Mouse (Mus musculus): ENCODE measurements around the gene Prss54.
A peak's percentile ranks its signal among the peaks of the same experiment; 100 is the strongest.

Gene Prss54

DNA sequence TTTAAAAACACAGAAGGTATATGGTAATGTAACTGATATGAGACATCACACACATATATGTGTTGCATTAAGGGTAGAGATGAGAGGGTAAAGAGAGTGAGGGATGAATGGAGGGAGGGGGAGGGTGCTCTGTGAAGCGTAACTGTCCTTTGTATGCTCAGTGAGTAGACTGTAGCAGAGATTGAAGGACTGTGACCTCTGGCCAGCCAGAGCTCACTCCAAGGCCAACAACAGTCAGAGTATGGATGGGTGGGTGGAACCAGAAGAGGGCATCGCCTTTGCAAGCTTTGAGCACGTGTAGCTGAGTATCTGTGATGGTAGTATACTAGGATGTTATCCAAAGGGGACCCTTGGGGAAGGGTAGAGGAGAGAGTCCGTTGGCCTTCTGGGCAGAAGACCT, 24.6 kb downstream of the Prss54 start:
- no peak for DNase-seq (ENCODE audit: low spot score in 2 of 2)

DNA sequence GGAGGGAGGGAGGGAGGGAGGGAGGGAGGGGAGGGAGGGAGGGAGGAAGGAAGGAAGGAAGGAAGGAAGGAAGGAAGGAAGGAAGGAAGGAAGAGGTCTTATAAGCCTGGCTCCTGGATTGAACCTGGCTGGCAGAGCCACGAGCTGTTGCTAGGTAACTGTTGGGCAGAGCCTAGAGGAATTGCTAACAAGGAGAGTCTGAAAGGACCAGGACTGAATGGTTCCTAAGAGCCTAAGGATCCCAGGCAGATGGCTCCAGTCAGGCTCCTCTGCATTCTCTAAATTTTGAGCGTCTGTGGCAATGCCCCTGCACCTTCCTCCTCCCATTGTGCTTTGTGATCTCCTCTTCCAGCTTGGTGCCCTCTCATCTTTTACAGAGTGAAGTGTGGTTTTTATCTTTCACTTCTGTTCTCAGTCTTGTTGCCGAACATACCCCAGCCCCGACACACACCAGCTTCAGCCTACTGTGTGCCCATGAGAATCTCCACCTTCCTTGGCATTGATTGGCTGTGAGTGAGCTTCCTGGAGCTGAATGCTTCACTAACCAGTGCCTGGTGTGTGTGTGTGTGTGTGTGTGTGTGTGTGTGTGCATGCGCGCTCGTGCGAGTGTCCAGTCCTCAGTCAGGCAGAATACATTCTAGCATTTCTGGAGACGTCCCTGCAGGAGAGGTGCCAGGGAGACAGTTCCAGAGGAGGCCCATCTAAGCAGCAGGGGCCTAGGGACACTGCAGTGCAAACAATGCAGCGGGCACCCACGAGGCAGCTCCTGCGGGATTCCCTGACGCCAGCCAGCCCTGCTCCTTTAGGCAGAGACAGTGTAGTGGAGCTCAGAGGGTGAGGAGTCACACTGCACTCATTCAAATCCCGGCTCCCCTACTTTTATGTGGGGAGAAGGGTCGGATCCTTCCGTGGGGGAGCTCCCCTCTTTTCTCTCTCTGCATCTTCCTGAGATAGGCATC, 26.0 kb downstream of the Prss54 start:
- DNase-seq (ENCODE audit: low spot score in 2 of 2) = no peak

DNA sequence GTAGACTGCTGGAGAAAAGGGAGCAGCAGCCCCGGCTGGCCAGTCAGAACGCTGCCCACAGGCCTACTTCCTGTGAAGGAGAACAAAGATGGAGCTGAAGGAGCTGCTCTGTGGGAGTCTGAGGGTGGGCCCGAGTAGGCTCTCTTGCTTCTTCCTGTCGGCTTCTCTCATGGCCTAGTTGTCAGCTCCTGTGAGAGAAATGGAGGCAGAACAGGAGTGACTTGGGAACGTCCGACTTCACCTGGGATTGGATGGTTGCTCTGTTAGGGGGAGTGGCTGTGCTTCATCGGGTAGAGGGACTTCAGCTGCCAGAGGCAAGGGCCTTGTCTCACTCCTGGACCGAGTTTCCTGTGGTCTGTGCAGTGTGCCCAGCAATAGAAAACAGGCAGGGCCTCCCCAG, 28.2 kb downstream of the Prss54 start:
- DNase-seq (ENCODE audit: low spot score in 2 of 2) = no peak

DNA sequence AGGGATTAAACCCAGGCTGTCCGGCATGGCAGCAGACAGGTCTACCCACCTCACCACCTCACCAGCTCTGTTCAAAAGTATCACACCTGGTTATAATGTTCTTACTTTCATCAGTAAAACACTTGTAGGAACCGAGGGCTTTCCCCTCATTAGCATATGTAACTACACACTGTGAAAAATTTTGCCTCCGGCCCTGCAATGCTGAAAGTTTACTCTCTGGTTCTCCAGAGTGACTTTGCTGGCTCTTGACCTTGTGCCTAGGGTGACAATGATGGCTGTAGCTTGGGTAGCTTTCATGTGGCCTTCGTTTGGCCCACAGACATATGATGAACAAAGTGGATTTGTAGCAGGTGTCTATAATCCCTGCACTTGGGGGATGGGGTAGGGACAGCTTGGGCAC, 29.2 kb downstream of the Prss54 start:
- no peak for DNase-seq (ENCODE audit: low spot score in 2 of 2)

DNA sequence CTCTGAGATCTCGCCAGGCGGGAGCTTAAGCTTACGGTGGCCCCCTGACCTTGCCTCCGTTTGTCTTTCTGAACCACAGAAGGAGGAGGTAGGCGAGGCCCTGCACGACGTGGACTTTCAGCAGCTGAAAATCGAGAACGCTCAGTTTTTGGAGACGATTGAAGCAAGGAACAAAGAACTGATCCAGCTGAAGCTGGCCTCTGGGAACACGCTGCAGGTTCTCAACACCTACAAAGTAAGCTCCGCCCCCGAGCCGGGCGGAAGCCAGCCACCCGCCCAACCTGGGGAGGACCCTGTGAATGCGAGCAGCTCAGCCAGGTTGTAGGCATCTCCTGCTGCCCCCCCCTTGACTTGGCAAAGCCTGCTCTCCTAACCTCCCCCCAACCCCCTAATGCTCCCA, 30.3 kb downstream of the Prss54 start:
- DNase-seq (ENCODE audit: low spot score in 2 of 2) = no peak

DNA sequence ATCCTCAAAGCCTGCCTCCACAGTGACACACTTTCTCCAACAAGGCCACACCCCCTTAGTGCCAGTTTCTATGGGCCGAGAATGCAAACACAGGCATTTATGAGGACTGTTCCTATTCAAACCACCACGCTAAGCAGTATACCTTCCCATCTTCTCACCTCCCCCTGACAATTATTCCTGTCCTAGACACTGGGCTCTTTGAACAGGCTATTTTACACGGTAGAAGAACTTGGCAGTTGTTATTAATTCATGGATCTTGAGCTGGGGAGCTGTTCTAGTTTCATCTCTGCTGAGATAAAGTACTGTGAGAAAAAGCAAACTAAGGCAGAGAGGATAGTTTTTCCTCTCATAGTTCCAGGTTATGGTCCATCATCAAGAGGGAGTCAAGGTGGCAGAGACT, 33.1 kb downstream of the Prss54 start:
- DNase-seq (ENCODE audit: low spot score in 2 of 2) = no peak

DNA sequence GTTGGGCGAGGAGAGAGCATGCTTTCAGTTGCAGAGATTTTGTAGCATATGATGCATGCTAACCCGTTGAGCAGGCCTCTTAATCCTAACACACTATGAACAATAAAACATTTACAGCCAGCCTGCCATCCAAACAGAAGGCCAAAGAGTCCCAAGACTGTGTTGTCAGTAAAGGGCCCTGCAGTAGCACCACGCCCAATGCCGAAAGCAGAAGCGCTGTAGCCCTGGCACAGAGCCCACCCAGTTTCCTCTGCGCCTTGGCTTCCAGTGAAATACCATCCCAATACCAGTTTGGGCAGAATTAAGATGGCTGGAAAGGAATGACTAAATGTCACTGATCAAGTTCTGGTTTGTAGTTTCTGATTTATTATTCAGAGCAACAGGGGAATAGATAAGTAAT, 33.9 kb downstream of the Prss54 start:
- no peak for DNase-seq (ENCODE audit: low spot score in 2 of 2)

DNA sequence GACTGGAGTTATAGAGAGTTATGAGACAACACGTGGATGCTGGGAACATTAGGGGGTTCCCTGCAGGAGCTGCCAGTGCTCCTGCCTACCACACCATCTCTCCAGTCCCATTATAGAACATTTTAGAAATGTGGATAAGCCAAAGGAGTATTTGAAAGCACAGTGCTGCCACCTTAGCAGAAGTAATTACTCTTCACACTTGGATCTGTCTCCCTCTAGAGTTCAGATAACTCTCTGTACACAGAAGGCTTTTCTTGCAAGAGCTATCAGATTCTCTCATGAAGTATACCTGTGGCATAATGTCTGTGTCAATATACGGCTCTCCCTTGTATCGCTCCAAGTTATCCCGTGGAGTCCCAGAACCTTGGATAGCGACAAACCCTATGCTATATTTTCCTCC, 36.7 kb downstream of the Prss54 start:
- DNase-seq (ENCODE audit: low spot score in 2 of 2) = no peak

DNA sequence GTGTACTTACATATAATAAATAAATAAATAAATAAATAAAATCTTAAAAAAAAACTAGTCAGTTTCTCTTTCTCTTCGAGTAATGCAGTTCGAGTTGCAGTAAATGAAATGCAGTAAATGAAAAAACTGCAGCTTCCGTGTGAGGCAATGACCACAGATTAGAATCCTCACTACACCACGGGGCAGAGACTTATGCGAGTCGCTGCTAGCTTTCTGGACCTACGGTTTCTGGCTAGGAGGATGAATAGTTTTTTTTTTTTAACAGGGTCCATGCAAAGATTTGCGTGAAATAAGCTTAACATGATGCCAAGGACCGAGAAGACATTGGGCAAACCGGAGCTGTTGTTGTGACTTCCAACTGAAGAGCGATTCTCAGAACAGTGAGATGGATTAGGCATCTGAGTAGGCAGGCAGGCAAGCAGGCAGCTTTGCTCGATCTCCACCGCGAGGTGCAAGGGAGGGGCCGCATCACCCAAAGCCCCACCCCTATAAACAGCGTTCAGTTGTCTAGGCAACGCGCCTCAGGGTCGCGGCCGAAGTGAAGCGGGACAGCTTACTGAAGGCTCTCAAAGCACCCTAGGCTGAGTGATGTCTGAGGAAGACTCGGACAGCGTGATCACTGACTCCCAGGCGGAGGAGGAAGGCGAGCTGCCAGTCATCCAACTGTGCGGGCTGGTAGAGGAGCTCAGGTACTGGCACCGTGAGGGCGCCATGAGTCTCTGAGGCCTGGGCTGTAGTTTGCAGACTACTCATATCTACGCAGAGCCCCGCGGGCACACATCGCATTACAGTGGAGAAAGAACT, 42.4 kb downstream of the Prss54 start, which contains the start of gene Ccdc113:
TSS of gene Ccdc113 (plus strand) at position 502 of the 804 bp plus-strand sequence.
- DNase-seq (ENCODE audit: low spot score in 2 of 2) = peak; percentile 27 to 53

DNA sequence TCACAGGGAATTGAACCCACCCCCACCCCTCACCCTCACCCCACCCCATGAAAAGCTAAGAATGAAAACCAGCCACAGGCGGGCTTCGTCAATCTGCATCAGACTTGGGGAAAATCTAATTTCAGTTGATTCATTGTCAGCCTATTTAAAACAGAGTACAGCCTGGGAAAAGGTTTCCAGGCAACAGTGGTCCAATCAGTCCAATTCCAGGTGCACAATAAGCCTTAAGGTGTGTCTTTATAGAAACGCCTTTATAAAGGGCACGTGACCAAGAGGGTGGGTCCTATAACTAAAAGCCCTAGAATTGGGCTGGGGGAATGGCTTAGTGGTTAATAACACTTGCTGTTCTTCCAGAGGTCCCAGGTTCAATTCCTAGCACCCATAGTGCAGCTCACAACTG, 43.9 kb downstream of the Prss54 start:
- DNase-seq (ENCODE audit: low spot score in 2 of 2) = no peak

DNA sequence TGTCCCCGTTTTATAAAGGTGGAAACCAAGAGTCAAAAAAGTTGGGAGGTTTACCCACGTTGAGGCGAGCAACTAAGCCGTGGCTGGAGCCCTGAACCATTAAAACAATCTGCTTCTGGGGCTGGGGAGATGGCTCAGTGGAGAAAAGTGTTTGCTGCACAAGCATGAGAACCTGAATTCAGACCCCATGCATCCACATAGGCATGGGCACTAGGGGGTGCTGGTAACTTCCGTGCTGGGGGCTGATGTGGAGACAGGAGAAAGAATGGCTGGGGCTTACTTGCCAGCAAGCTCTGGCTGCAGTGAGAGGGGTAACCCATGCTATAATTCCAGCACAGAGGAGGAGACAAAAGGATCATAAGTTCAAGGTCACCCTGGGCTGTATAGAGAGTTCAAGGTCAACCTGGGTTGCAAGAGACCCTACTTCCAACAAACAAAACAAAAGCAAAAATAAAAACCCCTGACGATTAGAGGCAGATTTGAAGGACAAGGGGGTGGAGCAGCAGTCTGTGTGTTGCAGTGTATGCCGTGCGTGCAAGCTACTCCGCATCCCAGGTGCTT, 47.3 kb downstream of the Prss54 start:
- DNase-seq (ENCODE audit: low spot score in 2 of 2) = no peak

DNA sequence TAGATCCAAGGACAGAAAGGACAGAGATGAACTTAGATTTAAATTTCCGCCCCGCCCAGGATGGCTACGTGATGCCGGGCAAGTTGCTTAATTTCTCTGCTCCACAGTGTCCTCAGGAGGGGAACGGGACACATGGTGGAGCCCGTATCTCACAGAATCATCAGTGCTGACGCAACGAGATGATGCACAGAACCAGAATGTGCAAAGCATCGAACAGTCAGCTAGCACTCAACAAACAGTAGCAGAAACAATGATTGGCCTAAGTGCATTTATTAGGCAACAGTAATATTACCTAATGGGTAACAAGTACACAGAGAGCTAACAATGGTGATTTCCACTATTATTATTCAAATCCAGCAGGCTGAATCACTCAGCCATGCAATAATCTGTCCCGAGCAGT, 47.9 kb downstream of the Prss54 start:
- no peak for DNase-seq (ENCODE audit: low spot score in 2 of 2)

DNA sequence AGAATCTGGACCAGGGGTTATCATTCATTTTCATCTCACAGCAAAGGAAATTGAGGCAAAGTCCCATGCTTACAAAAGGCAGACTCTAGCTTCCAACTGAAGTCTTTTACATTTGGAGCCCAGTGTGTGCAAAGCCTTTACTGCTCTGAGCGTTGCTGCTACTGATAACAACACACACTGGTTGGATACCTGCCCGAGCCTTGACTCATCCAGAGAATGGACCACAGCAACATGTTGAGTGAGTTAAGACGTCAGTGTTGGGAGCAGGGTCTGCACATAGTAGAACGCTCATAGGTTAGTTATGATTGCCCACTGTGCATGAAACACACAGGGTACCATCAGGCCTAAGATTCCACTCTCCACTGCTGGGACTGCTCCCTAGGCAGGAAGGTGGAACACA, 52.1 kb downstream of the Prss54 start:
- no peak for DNase-seq (ENCODE audit: low spot score in 2 of 2)

DNA sequence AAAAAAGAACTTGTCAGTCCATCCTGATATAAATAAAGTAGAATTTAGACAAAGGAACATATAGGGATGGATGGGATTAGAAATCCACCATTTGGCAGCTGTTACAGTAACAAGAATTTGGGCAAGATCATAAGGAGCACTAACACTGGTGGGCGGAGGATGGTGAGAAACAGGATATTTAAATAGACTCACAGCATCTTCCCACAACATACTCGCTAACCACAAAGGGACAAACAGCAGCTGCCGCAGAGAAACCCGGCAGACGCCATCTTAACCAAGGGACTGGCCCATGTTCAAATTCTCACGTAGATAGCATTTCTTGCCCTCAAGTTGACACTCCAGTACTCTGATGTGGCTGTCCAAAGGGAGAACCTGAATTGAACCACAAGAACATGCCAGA, 59.2 kb downstream of the Prss54 start:
- no peak for DNase-seq (ENCODE audit: low spot score in 2 of 2)

DNA sequence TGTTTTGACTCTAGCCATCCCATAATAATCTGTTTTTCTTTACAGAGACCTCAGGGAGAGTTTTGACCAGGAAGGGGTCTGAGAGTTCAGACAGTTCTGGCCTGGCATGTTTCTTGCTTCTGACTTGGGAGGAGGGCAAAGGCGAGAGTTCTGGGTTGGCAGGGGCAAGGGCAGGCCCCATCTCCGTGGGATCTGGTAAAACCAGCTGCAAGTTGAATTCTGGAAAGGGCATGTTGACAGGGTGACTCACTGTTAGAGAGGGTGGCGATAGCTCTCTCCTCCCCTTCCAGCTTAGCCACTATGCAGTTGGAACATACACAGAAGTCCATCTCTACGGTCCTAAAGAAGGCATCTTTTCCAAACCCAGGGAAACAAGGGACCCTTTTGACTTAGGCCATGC, 62.9 kb downstream of the Prss54 start:
- DNase-seq (ENCODE audit: low spot score in 2 of 2) = no peak

DNA sequence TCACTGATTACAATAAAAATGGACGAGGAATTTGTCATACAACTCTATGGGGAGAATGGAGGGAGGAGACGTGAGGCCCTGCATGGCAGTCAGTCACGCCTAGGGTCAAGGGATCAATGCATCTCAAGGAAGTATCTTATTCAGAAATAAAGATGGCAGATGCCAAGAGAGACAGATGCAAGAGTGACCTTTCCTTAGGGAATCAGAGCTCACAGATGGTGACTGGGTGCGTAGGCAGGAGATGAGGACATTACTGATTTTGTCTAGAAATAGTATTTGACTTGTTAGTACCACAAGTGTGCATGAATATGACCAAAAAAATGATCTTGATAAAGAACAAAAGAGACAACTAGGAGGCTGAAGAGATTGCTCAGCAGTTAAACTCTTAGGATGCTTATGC, 63.9 kb downstream of the Prss54 start:
- no peak for DNase-seq (ENCODE audit: low spot score in 2 of 2)

Measured in spleen, postnatal 10 days (tissue).